Mouse (Mus musculus) ZHBTc4 (cell line): ENCODE data around the gene Micall2.
"Not testable (repeated sequence)": the region's sequence is repeated elsewhere in the genome, so short reads cannot be mapped to it uniquely, and the experiment has no call there.

ENCODE experiments used
- DNase-seq: peaks from one replicate; pipeline ENCODE4 v3.0.0-alpha.2; 2011; ENCODE audit warnings: low read depth, low spot score

Micall2 gene

GRCm38 (mm10) chr5:139735677-139736503 lies at the start of gene Micall2:
TSS of gene Micall2 (minus strand) at chr5:139736336.
- peak; percentile 99 for DNase-seq

GRCm38 (mm10) chr5:139781406-139781805 lies 45.3 kb upstream of the Micall2 start:
- no peak for DNase-seq

GRCm38 (mm10) chr5:139776966-139777365 lies 40.8 kb upstream of the Micall2 start:
- no peak for DNase-seq

DNA sequence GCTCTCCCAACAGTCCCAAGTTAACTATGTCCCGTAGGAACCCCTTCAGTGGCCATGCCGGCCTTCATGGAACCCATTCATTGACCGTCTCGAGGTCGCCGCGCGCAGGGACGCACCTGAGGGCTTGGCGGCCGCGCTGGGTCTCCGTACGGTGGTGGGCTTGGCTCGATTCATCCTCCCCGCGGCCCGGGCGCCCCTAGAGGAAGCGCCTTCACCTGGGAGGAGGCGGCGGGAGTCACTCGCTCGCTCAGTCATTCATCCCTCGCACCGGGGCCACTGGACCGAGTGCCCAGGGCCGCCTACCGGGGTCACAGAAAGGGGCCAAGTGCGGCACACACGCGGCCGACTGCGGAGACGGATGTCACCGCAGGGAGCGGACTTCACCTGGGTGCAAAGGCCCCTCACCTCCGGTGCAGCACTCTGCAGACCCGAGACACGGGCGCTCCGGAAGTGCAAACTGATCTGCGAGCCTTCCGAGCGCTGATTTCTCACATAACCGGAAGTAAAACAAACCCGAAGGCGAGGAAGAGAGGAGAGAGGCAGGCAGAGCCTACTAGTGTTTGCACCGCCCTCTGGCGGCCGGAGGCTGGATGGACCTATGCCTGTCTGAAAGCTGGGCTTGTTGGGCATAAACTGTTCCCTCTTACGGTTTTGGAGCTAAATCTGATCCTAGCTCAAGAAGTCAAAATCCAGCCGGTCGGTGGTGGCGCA lies 39.2 kb upstream of the Micall2 start, which contains the start of gene Ints1:
Ints1 (minus strand) TSS at position 459 of the 711 bp plus-strand sequence.
- DNase-seq, result peak; percentile 98

- no peak for DNase-seq
Measured at GRCm38 (mm10) chr5:139768216-139768615, 32.1 kb upstream of the Micall2 start.

DNA sequence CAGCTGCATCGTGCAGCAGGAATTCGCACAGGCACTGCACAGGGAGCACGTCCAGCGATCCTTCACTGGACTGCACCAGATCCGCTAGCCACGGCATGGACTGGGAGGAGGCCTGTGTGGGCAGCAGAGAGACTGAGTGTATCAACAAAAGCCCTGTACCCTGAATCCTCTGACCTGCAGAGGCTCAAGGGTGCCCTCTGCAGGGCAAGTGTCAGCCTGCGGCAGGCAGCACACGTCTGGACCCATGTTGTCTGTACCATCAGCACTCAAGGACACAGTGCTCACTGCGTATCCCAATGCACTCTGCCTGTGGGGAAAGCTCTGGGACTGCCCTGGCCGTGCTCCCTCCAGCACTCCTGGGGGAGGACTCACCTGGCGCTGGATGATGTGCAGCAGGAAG lies 28.2 kb upstream of the Micall2 start:
- DNase-seq, result peak; percentile 74

DNA sequence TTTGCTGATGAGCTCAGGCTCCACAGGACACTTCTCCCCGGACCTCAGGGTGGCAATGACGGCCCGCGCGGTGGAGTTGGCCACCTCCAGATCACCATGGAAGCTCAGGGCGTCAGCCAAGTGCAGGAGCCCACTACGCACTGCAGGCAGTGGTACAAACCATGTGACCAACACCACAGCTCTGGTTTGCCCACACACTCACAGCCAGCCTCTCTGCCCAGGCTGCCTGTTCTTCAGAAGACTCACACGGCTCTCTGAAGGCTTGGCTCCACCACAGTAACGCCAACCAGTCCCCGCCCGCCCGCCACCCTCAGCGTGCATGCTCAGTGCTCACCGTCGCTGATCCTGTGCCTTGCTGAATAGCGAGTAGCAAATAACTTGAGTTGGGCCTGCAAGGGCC lies 22.0 kb upstream of the Micall2 start:
- peak; percentile 40 for DNase-seq

DNA sequence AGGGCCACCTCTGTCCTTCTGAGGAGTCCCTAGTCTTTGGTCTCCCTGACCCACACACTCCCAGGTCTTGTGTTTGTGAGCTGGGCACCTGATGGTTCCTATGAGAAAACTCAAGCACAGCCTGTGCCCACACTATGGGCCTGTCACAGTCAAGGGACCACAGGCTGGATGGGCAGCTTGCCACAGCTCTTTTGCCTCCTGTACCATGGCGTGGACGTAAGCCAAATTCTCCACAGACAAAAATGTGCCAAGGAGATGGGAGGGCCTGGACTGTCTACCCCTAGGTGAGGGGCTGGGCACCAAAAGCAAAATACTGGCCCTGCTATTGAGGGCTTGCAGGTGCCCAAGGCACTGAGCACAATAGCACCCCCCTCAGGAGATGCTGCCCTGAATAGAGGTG lies 20.4 kb upstream of the Micall2 start:
- no peak for DNase-seq

DNA sequence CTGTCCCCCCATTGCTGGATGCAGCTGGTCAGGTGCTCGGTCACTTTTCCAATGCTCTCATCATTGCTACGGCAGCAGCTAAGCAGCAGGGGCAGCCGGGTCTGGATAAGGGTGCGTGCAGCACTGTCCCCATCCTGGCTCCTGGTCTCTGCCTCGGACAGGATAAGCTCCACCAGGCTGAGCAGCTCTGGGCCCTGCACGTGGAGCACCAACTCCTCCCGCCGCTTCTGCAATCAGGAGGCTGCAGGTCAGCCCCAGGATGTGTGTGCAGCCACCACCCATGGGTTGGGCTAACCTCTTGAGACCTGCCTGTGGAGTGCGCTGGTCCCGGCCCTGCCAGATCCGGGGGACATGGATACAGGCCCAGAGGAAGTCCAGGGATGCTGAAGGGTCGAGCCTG lies 20.0 kb upstream of the Micall2 start:
- DNase-seq, result no peak

GRCm38 (mm10) chr5:139754753-139755152 lies 18.6 kb upstream of the Micall2 start:
- peak; percentile 78 for DNase-seq

- DNase-seq, result peak; percentile 64
Measured at GRCm38 (mm10) chr5:139750535-139750934, 14.4 kb upstream of the Micall2 start.

DNA sequence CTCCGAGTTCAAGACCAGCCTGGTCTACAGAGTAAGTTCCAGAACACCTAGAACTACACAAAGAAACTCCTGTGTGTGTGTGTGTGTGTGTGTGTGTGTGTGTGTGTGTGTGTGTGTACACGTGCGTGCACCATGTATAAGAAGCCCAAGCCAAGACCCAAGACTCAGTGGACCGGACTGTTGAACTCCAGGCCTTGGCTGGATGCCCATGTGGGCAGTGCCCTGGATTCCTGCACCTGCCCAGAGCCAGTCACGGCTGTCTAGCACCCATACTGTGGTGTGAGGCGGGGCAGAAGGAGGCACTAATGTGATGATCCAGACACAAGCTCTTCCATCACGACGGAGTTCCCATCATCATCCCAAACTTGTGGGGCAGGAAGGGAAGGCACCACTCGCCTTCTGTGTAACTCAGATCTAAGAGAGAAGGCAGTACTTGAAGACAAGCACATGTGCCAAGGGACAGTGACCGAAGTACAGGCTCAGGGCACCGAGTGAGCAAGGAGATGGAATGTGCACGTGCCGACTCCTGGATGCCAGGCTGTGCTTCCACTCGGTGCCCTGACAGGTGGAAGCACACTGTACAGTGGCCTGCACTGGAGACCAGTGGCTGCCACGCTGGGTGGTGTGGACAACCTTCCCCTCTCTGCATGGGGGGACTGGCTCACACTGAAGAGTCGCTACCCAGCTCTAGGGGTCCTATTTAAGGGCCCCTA lies 13.4 kb upstream of the Micall2 start:
- DNase-seq, result no peak

DNA sequence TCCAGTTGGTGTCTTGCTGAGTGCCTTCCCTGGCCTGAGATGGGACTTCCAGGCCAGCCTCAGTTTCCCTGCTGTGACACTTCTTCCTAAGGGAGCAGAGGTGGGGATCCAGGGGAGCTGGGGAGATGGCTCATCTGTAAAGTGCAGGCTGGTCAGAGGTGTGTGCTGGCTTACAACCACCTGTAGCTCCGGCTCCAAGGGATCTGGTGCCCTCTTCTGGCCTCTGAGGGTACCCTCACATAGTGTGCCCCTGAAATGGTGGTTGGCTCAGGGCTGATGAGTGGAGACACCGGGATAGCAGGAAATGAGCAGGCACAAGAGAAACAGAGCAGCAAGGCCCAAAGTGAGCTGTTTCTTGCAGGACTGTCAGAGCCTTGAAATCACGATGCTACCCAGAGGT lies 9.6 kb upstream of the Micall2 start:
- peak; percentile 80 for DNase-seq

DNA sequence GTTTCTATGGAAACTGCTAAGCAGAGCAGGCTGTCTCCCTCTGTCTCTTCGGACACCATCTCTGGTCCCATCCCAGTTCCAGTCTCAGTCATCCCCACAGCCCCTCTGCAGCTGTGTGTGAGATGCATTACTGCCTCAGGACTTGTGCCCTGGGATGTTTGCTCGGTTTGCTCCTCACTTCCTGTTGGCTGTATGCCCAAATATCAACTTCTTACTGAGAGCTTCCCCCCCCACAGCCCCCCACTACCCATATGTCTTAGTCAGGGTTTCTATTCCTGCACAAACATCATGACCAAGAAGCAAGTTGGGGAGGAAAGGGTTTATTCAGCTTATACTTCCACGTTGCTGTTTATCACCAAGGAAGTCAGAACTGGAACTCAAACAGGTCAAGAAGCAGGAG lies 6.5 kb upstream of the Micall2 start:
- DNase-seq, result not testable (repeated sequence)

DNA sequence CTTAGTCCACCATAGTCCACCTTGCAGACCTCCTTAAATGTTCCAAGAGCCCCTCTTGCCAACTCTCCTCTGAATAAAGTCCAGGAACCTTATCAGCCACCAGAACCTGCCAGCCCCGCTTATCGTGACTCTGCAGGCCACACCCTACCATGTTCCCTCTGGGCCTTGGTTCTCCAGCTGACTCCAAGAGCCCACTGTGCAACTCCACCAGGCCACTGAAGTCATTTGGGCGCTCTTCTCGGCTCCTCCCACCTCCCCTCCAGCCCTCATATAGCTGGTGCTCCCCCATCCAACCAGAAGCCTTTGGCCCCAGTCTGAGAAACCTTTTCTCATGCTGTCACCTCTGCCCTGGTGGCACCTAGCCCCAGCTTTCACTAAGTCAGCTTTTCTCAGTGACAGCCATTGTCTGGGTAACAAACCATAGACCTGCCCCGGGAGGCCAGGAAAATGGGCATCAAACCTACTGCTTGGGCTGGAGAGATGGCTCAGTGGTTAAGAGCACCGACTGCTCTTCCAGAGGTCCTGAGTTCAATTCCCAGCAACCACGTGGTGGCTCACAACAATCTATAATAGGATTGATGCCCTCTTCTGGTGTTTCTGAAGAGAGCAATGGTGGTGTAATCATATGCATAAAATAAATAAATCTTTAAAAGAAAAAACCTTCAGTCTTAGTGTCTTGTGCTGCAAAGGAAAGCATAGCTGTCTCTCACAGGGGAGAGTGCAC lies 2.6 kb upstream of the Micall2 start:
- no peak for DNase-seq

DNA sequence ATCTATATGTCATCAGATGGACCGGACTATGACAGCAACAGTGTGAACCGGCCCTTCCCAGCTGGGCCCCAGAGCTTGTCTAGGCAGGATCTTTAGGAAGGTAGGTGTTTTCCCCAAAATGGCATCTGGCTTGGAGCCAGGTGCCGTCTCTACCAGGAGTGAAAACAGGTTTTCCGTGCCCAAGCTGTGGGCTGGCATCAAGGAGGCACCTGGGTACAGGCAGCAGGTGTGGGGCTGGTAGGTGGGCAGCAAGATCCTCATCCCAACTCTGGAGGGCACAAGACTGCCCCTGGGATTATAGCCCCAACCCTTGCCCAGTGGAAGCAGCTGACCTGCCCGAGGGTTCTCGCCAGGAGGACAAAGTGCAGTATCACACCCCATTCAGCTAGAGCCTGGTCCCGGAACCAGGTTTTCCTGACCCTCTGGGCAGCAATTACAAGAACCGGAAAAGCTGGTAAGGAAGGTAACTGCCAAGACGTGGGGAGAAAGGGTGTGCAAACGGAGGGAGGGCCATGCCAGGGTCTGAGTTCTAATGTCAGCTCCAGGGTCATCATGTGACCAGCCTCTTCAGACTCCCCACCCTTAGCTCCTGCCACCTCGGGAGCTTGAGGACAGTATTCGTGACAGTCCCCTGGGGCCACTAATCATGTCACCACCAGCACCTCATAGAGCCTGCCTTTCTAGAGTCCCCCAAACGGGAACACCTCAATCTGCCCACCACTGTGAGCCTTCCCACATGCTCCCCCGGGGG lies 1.9 kb upstream of the Micall2 start:
- DNase-seq, result no peak

DNA sequence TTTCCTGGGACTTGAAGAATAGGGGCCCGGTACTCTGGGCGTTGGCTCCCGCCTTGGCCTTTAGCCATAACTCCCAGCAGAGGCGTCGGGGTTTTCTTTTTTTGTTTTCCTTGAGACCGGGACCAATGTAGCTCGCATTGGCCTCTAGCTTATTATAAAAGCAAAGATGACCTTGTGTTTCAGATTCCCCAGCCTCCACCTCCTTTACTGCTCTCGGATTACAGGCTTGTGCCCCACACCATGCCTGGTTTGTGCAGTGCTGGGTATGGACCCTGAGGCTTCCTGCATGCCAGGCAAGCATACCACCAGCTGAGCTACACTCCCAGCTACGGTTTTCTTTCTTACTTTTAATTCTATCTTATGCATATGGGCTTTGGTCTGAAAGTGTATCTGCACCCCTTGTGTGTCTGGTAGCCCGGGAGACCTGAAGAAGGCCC lies 386 bp upstream of the Micall2 start:
- DNase-seq, result no peak

DNA sequence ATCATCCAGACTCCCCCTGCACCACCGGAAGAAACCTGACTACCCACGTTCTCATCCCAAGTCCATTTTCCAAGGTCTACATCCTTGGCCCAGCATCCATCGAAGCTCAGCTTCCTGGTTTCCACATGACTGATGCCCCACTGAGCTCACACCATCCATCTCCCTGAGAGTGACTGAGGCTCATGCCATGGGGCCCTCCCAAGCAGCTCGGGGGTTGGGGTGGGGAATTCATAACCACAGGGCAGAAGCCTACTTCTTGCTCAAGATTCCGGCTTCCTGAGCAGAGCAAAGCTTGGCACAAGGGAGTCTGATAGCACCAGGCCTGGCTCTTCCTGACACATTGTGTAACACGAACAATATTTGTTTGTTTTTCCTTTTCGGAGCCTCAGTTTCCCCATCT lies 1.4 kb downstream of the Micall2 start:
- DNase-seq, result no peak

- DNase-seq, result no peak
Measured at GRCm38 (mm10) chr5:139734016-139734415, 2.1 kb downstream of the Micall2 start.

GRCm38 (mm10) chr5:139732634-139733107 lies 3.5 kb downstream of the Micall2 start:
- no peak for DNase-seq
